30 mouse cellular contexts compared by ENCODE assay signal in the genomic region with DNA sequence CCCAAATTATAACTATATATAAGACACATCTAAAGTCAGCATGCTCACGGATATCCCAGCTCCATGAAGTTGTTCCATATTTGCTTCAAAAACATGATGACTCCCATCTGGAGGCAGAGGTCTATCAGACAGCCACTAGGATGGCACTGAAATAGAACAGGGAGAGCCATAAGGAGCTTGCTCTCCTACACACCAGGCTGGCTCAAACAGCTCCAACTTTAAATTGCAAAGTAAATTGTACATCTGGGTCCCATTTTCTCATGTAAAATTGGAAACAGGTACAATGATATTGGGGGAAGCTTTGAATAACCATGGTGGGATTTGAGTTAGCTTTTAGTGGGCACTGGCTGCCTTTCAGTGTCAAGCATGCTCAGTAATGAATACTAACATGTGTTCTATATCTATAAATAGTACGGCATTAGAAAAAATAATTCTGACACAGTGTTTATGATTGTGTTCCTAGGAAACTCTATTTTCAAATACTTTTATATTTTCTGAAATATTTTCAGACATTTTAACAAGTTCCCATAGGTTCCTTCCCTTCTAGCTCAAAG. TPM values are rescaled to one million over a fixed set of nuclear protein-coding genes. Genes with fewer than 3 reads are reported as not detected.
DNase-seq lines count a peak whose midpoint lies in the region; ATAC-seq lines count a peak whose summit lies in the region.
"Had no signal": no experiment of that assay in that cellular context is flagged by ENCODE, and none has a peak within 500 bp of the region (broad histone marks: within the 10 kb centered on the region; RNA-seq: fewer than 3 reads in every experiment).

No protein-coding gene starts in this region.

- no peaks in the 10 kb centered on the region for H3K36me3 ChIP-seq in limb, embryonic 11.5 days (ENCODE audit: control insufficient read depth, insufficient read depth, low read length)
- no peaks in the 10 kb centered on the region for H3K36me3 ChIP-seq in limb, embryonic 10.5 days
- H3K36me3 ChIP-seq: G1E; heart, embryonic 13.5 days; liver, embryonic 13.5 days; neural tube, embryonic 15.5 days had no signal

- H3K27ac ChIP-seq in limb, embryonic 11.5 days (replicated peaks; ENCODE audit: low read depth, low read length), result no peak overlapping the region
- no peak overlapping the region for H3K27ac ChIP-seq in limb, embryonic 10.5 days
- H3K27ac ChIP-seq: heart, adult 2 months; heart, embryonic 13.5 days; hindbrain, postnatal 0 days; left cerebral cortex, adult 2 months; liver, embryonic 13.5 days; neural tube, embryonic 15.5 days had no signal

- H3K4me1 ChIP-seq in limb, embryonic 11.5 days (ENCODE audit: control insufficient read depth, insufficient read depth, low read length), result no peaks in the 10 kb centered on the region
- H3K4me1 ChIP-seq in limb, embryonic 10.5 days, result peaks cover 2% of the 10 kb centered on the region; the same call in 1 of the 2 replicates
- H3K4me1 ChIP-seq: liver, embryonic 13.5 days; neural tube, embryonic 15.5 days had no signal

- no peak overlapping the region for H3K4me3 ChIP-seq in limb, embryonic 11.5 days (ENCODE audit: low read depth, low read length)
- no peak overlapping the region for H3K4me3 ChIP-seq in limb, embryonic 10.5 days
- H3K4me3 ChIP-seq: heart, adult 2 months; heart, embryonic 13.5 days; left cerebral cortex, adult 2 months; liver, embryonic 13.5 days; neural tube, embryonic 15.5 days had no signal

- no peaks in the 10 kb centered on the region for H3K27me3 ChIP-seq in limb, embryonic 11.5 days (ENCODE audit: control insufficient read depth, insufficient read depth, low read length)
- H3K27me3 ChIP-seq in limb, embryonic 10.5 days (ENCODE audit: low read depth, poor library complexity, severe bottlenecking), result no peaks in the 10 kb centered on the region
- H3K27me3 ChIP-seq: CH12.LX; heart, embryonic 13.5 days; liver, embryonic 13.5 days; neural tube, embryonic 15.5 days had no signal

- no peaks in the 10 kb centered on the region for H3K9me3 ChIP-seq in limb, embryonic 11.5 days (ENCODE audit: control insufficient read depth, low read length)
- no peaks in the 10 kb centered on the region for H3K9me3 ChIP-seq in limb, embryonic 10.5 days (replicated peaks)
- H3K9me3 ChIP-seq: G1E; heart, embryonic 13.5 days; liver, embryonic 13.5 days; neural tube, embryonic 15.5 days had no signal

- H3K4me2 ChIP-seq in limb, embryonic 11.5 days (ENCODE audit: low read depth, severe bottlenecking), result no peak overlapping the region
- H3K4me2 ChIP-seq: heart, embryonic 13.5 days; liver, embryonic 13.5 days; midbrain, embryonic 11.5 days; neural tube, embryonic 15.5 days had no signal

- WGBS in limb, embryonic 11.5 days, result 48% methylated on average over 2 of the region's 2 CpGs
- WGBS in limb, embryonic 10.5 days, result 66% methylated on average over 2 of the region's 2 CpGs

- intact Hi-C loops in gastrocnemius, postnatal 36 days (cut with DNase I), result no loop called here

- ATAC-seq in limb, embryonic 11.5 days (ENCODE audit: insufficient number of reproducible peaks, low FRiP score, low TSS enrichment, low read depth), result peak; percentile 59; the same call in 1 of the 2 replicates
- ATAC-seq: hindbrain, postnatal 0 days; intestine, postnatal 0 days; Patski had no signal

- peak; percentile 24 to 43 for DNase-seq in frontal cortex, adult 2 months (ENCODE audit: extremely low spot score in 1 of 2, low spot score in 1 of 2)
- no peak for DNase-seq in frontal cortex, postnatal 14 days (ENCODE audit: low spot score in 2 of 2)
- DNase-seq in limb, embryonic 11.5 days (ENCODE audit: low spot score), result peak; percentile 24
- no peak for DNase-seq in limb, embryonic 10.5 days (ENCODE audit: low spot score)
- peak; percentile 22 for DNase-seq in hindlimb bud, embryonic 11.5 days (ENCODE audit: extremely low spot score, low read depth, low spot score)
- DNase-seq in gastrocnemius, postnatal 36 days, result no peak
- DNase-seq in cerebellum, postnatal 4 days (ENCODE audit: low spot score in 2 of 2), result no peak
- DNase-seq: B cell, adult 2 months; cerebellum, adult 11-12 months; cerebellum, postnatal 10 days; gastrocnemius, postnatal 25 days; heart, adult 2 months; heart, postnatal 14 days; kidney, postnatal 36 days; liver, embryonic 13.5 days; lung, adult 2 months; lung, postnatal 14 days; thymus, postnatal 14 days had no signal

- H3K9ac ChIP-seq in limb, embryonic 11.5 days (ENCODE audit: low read length), result no peak overlapping the region
- H3K9ac ChIP-seq: heart, embryonic 13.5 days; liver, embryonic 13.5 days; neural tube, embryonic 15.5 days had no signal

RNA-seq across cellular contexts. Expression of gene Muc15, which starts 50.0 kb away (rescaled TPM):
- polyA plus RNA-seq in frontal cortex, adult 2 months (2012; rRNA removed), result 0.15 and 0.20 TPM in 2 replicates
- polyA plus RNA-seq in limb, embryonic 11.5 days (2014; fragmentation: Nextera tagmentation; extraction: Ambion mirVana), result not detected in 2 replicates
- not detected in 2 replicates for polyA plus RNA-seq in limb, embryonic 10.5 days (2016; fragmentation: Nextera tagmentation; extraction: Ambion mirVana)
- not detected for total RNA-seq in gastrocnemius, postnatal 36 days (2021)
- total RNA-seq: adrenal gland, adult 18-20 months; CH12.LX; gastrocnemius, postnatal 25 days; heart, adult 2 months; heart, postnatal 14 days; megakaryocyte progenitor cell, adult 5-6 weeks had no signal
- polyA plus RNA-seq: G1E; heart, adult 2 months; heart, embryonic 13.5 days; intestine, postnatal 0 days; kidney, embryonic 14.5 days; liver, embryonic 13.5 days; Patski had no signal

Comparison
In these comparisons a context has a peak if more than half of its experiments do, and no peak if none do; other contexts are left out.
1. DNase-seq: peak in frontal cortex, adult 2 months (2 of 2), limb, embryonic 11.5 days (single experiment) and hindlimb bud, embryonic 11.5 days (single experiment); none in frontal cortex, postnatal 14 days (0 of 2), limb, embryonic 10.5 days (single experiment), gastrocnemius, postnatal 36 days (0 of 2) and cerebellum, postnatal 4 days (0 of 2).